Mouse (Mus musculus): Measurements from ENCODE around the gene Phgr1.

The Phgr1 gene

DNA sequence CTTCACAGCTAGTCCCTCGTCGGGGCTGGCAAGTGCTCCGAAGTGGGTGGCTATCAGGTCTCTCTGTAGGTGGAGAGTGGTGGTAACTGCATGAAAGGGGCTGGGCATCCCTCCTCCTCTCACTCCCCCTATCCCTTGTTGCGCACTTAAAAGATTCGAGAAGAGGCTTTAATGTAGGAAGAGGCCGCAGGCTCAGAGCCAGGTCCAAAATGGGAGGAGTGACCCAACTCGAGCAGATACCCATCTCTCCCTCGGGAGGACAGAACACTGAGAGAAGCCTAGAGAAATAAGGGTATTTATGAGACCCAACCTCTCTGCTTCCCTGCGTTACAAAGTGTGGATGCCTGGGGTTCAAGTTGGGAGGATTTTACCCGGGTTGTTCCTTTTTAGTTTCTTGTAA lies 6.5 kb downstream of the Phgr1 start:
- no peak for DNase-seq (ENCODE audit: extremely low read depth, low read depth, low spot score)

DNA sequence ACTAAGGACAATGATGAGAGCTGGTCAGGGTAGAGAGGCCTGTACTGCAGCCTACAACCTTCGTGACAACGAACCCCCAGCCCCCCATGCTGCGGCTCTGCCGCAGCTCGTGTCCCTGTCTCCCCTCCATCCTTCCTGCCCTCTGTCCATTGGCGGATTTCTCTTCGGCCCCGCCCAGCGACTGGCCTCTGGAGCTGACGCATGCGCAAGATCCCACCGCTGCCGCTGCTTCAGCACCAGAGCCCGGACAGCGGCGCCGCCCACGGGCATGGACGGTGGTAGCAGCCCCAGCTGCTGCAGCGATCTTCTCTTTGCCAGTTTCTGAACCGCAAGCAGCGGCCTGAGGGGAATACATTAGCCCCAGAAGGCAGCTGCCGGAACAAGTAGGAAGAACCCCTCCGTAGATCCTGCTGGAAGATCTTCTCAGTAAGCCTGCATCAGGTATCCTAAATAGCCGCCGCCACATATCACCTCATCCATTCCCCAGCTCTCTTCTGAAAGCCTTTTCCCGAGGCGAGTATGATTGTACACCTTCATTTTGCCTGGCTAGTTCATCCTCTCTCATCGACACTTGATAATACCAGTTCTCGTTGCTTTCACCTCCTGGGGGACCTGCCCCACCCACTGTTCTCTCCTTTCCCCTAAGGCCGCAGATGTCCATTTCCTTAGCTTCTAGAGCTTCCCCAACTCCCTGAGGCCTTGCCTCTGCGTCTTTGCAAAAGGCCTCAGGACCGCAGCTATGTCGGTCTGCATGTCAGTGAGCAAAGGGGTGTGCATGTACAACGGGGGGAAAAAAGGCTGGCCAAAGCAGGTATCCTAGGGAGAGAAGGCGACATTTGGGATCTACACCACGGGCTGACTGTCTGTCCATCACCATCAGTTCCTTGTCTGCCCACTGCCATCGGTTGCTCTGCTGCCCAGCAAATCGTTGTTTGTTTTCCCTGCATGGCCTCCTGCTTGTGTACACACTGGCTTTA lies 7.2 kb downstream of the Phgr1 start, which contains the start of gene Disp2:
Gene Disp2 (plus strand): TSS at position 216 of the 977 bp plus-strand sequence.
- DNase-seq (ENCODE audit: extremely low read depth, low read depth, low spot score), result no peak

DNA sequence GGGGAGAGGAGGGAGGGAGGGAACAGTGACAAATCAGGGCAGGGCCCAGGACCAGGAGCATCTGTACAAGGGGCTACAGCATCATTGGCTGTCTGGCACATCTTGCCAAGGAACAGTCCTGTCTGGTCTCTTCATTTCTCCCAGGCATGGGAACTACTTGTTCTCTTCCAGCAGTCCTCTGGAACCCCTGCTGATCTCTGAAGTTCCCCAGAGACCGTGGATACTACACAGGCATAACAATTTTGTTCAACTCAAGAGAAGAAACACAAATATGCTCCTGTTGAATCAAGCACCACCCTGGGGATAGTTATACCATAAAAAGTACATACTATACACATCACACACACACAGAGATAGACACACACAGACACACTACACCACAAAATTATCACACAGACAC lies 8.5 kb downstream of the Phgr1 start:
- DNase-seq (ENCODE audit: extremely low read depth, low read depth, low spot score), result no peak

DNA sequence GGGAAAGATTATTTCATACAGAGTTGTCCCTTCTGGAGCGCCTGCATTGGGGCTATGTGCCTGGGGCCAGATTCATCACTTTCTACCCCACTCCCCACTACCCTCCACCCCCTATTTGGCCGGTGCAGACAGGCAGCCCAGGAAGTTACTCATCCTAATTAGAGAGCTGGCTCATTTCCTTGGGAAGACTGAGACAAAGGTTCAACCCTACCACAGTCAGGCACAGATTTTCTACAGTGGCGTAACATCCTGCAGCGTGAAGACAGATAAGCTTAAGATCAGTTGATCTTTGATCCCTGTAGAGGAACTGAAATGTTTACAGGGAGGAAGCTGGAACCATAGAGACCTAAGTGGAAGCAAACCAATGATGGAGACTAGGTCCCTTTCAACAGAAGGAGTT lies 9.7 kb downstream of the Phgr1 start:
- DNase-seq (ENCODE audit: extremely low read depth, low read depth, low spot score), result no peak

DNA sequence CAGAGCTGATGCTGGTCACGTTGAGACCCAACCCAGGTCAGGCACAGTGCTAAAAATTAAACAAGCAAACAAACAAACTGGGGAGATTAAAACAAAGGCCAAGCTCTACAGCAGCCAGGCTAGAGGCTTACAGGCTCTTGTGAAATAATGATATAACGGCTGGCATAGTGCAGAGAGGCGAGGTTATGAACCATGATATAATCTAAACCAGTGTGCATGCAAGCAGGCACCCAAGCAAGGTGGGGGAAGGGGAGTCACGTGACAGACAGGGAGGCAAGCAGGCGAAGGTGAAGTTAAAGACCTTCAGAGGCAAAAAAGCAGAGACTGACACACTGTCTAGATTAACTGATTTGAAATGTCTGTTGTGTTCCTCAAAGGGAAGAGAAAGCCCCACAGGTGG lies 10.5 kb downstream of the Phgr1 start:
- no peak for DNase-seq (ENCODE audit: extremely low read depth, low read depth, low spot score)

DNA sequence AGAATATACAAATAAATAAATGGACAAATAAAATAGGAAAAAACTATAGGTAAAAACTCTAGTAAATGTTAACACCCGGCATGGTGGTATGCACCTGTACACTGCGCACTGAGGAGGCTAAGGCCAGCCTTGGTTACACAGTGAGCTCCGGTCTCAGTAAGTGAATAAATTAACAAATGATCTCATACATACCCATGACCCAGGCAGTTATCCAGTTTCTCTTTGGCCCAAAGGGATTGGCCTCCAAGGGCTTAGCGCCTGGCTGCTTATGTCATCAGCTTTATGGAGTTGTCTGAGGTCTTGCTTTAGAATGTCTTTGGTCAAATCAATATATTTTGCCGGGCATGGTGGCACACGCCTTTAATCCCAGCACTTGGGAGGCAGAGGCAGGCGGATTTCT lies 11.1 kb downstream of the Phgr1 start:
- no peak for DNase-seq (ENCODE audit: extremely low read depth, low read depth, low spot score)

DNA sequence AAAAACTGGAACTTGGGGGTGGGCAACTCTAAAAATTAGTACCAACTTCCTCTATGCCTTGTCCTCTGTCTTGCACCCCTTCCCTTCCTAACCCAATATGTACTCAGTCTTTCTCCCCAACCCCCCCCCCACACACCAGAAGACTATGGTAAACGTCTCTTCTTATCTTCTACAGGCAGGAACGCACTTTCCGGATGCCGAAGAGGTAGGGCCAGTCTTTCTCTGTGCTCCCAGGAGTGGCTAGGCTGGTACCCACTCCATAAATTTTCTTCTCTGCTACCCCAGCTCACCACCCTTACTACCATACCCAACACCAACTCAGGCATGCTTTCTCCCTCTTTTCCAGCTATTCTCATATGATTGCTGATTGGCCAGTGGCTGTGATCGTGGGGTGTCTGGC lies 14.0 kb downstream of the Phgr1 start:
- DNase-seq (ENCODE audit: extremely low read depth, low read depth, low spot score), result no peak

DNA sequence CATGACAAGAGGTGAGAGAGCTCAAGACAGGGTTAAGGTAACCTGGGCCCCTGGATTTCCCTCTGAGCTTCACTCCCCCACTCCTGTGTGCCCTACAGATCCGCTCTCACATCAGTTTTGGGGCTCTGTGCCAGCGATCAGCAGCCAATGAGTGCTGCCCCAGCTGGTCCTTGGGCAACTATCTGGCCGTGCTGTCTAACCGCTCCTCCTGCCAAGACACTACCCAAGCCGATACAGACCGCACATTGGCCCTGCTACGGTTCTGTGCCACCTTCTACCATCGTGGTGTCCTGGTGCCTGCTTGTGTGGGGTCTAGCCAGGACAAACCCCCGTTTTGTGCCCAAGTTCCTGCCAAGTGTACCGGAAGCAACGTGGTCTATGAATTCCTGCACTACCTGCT lies 16.9 kb downstream of the Phgr1 start:
- DNase-seq (ENCODE audit: extremely low read depth, low read depth, low spot score), result peak; percentile 21

DNA sequence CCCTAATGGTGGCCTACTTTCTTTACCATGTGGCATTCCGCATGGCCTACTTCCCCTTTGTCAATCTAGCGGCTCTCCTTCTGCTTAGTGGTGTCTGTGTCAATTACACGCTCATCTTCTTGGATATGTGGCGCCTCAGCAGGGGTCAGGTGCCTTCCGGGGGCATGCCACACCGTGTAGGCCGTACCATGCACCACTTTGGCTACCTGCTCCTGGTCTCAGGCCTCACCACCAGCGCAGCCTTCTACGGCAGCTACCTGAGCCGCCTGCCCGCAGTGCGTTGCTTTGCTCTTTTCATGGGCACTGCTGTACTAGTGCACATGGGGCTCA lies 17.6 kb downstream of the Phgr1 start:
- DNase-seq (ENCODE audit: extremely low read depth, low read depth, low spot score), result no peak

DNA sequence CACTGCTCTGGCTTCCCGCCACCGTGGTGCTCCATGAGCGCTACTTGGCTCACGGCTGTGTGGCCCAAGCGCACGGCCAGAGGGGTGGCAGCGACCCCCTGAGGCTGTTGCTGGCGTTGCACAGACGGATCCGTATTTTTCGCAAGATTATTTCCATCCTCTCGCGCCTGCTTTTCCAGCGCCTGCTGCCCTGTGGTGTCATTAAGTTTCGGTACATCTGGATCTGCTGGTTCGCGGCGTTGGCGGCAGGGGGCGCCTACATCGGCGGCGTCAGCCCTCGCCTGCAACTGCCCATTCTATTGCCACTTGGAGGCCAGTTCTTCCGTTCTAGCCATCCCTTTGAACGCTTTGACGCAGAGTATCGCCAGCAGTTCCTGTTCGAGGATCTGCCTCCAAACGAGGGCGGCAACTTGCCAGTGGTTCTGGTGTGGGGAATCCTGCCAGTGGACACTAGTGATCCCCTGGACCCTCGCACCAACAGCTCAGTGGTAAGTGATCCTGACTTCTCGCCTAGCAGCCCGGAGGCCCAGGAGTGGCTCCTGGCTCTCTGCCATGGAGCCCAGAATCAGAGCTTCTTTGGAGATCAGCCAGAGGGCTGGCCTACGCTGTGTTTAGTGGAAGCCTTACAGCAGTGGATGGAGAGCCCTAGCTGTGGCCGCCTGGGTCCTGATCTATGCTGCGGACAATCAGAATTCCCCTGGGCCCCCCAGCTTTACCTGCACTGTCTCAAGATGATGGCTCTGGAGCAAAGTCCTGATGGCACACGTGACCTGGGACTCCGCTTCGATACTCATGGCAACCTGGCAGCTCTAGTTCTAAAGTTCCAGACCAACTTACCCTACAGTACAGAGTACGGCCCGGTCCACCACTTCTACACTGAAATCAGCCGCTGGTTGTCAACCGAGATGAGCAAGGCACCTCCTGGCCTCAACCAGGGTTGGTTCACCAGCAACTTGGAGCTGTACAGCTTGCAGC lies 18.3 kb downstream of the Phgr1 start:
- no peak for DNase-seq (ENCODE audit: extremely low read depth, low read depth, low spot score)

DNA sequence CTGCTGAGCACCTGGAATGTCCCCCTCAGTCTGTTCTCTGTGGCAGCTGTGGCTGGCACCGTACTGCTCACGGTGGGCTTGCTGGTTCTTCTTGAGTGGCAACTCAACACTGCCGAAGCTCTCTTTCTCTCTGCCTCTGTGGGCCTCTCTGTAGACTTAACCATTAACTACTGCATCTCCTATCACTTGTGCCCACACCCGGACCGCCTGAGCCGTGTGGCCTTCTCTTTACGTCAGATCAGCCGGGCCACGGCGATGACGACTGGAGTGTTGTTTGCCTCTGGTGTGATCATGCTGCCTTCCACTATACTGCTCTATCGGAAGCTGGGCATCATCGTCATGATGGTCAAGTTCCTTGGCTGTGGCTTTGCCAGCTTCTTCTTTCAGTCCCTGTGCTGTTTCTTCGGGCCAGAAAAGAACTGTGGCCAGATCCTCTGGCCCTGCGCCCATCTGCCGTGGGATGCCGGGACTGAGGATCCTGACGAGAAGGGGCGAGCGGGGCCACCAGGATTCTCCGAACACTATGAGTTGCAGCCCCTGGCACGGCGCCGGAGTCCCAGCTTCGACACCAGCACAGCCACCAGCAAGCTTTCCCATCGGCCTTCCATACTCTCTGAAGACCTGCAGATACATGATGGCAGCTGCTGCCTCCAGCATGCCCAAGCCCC lies 19.2 kb downstream of the Phgr1 start:
- DNase-seq (ENCODE audit: extremely low read depth, low read depth, low spot score), result no peak

DNA sequence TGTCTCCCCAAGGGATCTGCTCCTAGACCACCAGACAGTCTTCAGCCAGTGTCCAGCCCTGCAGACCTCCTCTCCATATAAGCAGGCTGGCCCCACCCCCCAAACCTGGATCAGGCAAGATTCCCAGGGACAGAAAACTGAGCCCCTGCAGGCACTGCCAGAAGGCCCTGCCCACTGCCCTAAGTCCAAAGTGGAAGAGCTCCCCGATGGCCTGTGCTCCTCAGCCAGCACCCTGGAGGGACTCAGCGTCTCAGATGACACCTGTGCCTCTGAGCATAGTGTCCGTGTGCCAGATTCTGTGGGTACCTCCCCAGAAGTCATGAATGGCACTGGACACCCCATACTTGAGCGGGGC lies 19.7 kb downstream of the Phgr1 start:
- no peak for DNase-seq (ENCODE audit: extremely low read depth, low read depth, low spot score)

DNA sequence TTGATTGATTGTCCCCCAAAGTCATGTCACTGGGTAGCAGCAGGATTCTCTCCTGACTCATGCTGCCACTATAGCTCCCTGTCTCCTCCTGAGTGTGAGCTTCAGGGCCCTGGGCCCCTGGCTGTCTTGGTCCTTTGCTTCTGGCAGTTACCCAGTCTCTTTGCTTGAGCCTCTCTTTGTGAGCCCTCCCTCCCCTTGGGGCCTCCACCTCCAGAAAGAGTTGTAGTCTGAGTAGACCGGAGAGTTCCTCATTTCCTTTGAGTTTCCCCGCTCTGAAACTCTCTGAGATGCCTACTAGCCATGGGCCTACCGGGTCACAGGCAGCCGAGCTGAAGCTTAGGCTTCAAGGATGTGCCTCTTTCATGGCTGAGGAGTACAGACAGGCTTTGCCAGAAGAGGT lies 21.1 kb downstream of the Phgr1 start:
- DNase-seq (ENCODE audit: extremely low read depth, low read depth, low spot score), result no peak

DNA sequence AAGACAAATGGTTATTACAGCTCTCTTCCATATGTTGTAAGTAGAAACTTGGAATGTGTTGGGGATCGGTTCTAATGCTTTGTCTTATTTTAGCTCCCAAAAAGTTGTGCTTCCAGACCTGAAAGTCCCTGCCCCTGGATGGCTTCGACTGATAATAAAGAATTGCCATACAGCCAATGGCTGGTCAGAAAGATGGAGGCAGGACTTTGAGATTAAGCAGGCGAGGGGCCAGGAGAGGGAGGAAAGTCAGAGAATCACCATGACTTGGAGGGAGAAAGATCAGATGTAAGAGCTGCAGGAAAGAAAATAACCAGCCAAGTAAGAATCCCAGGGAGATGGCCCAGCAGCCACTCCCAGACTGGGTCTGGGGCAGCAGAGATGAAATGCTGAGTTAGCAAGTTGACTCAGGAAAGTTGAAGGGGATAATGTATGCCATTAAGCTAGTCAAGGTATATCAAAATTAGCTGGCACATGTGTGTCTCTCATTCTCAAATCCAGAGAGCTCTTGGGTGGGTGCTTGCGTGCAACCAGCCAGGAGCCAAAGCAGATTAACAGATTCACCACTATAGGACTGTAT lies 30.1 kb downstream of the Phgr1 start:
- DNase-seq (ENCODE audit: extremely low read depth, low read depth, low spot score), result no peak

DNA sequence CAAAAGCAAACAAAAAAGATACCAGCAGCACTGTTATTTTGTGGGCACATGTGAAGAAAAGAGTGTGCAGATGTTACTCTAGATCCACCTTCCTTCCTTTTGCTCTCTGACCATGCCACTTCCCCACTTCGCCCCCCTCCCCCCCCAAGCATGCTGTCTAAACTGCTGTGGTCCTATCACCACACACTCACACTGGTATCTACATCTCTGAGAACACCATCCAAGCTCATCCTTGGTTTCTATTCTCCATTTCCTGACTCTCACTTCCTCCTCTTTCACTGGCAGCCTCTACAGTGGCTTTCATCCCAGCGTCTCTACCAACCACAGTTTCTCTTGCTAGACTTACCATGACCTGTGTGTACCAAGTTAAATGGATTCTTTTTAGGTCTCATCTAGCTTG lies 31.9 kb downstream of the Phgr1 start:
- no peak for DNase-seq (ENCODE audit: extremely low read depth, low read depth, low spot score)

DNA sequence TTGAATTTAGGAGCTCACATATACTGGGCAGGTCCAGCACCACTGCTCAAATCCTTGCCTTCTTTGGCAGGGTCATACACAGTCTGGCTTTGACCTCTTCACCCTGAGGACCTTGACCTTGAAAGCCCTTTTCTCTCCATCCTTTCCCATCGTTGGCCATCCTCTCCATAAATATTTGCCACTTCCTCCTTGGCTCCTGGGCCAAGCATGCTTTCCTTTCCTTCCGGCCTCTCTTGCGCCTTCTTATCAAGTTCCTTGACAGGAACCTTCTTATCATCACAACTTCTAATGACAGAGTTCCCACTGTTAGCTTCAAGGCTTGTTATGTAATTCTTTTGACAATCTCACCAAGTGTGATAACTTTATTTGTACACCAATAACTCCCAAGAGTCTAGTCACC lies 32.6 kb downstream of the Phgr1 start:
- DNase-seq (ENCODE audit: extremely low read depth, low read depth, low spot score), result no peak

DNA sequence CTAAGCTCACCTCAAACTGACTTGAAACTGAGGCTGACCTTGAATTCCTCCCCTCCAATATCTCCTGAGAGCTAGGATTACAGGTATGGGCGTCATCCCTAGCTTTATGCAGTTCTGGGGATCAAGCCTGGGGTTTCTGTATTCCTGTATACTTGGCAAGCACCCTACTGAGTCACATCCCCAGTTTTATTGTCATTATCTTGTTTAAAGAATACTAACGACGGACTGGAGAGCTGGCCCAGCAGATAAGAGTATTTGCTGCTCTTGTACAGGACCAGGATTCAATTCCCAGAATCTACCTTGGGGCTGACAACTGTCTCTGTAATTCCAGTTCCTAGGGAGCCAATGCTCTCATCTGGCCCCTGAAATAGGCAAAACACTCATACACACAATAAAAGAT lies 33.2 kb downstream of the Phgr1 start:
- DNase-seq (ENCODE audit: extremely low read depth, low read depth, low spot score), result no peak

DNA sequence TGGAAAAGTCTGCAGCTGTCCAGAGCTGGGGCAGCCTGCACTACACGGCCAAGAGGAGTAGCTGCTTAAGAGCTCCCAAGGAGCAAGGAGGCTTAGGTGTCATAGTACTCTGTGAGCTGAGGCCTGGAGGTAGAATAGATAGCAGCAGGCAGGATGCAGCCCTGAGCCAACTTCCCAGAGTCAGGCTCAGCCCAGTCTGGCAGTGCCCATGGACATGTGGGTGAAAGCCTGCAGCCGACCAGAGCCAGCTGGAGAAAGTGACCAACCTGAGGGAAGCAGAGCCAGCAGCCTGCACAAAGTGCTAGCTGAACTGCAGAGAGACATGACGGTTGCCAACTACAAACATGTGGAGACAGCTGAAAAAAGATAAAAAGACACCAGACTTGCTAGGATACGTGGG lies 34.3 kb downstream of the Phgr1 start:
- no peak for DNase-seq (ENCODE audit: extremely low read depth, low read depth, low spot score)

DNA sequence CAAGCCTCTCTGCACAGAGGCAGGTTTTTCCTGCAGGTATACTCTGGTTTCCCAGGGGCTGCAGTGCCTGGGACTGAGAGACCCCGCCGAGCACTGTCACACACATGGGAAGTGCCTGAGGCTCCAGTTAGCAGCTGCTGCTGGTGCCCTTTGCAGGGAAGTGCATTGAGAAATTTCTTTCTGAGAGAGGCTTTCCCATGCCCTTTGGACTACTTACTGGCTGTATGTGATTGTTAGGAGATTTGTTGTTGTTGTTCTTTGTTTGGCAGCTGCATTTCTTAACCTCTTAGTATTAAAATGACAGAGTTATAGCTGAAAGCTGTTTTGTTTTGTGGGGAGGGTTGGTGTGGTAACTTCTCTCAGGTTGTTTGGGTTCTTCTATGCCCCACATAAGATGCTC lies 38.3 kb downstream of the Phgr1 start:
- no peak for DNase-seq (ENCODE audit: extremely low read depth, low read depth, low spot score)

DNA sequence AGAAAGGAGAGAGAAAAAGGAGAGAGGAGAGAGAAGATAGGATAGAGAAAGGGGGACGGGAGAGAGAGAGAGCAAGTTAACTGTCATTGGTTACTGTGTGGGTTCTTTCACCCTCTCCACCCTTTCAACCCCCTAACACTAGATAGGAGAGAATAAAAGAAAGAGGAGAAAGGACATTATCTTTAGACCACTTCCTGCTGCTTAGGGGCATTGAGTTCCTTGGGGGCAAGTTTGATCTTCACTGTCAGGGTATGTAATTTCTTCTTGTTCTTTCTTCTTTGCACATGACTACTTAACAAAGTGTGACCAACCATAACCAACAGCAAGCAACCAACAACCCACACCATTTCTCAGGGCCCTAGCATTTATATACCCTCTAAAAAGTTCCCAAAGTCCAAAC lies 40.2 kb downstream of the Phgr1 start:
- no peak for DNase-seq (ENCODE audit: extremely low read depth, low read depth, low spot score)

Data from fat pad, adult 2 months (tissue).